Mouse (Mus musculus) CH12F3 (cell line): ENCODE results near the gene Prnd.

ENCODE experiments used
- in situ Hi-C: fragments of 300-500 bp; cut with MboI; formaldehyde crosslinking; loops from 2 replicates; pipeline ENCODE4 v1.14.3; 2020; ENCODE audit warnings: low sequenced_read_pairs

Gene Prnd

GRCm38 (mm10) chr2:131950598-131951095 lies at the start of gene Prnd:
Prnd (plus strand) TSS chr2:131950861.
- in situ Hi-C loops: no loop called here

- in situ Hi-C loops: no loop called here
These were observed 48.2 kb upstream of the Prnd start for GRCm38 (mm10) chr2:131902423-131902822.

GRCm38 (mm10) chr2:131902867-131903266 lies 47.8 kb upstream of the Prnd start:
- in situ Hi-C loops: no loop called here

GRCm38 (mm10) chr2:131905025-131905424 lies 45.6 kb upstream of the Prnd start:
- in situ Hi-C loops: no loop called here

GRCm38 (mm10) chr2:131905776-131906175 lies 44.9 kb upstream of the Prnd start:
- in situ Hi-C loops: no loop called here

GRCm38 (mm10) chr2:131906266-131906665 lies 44.4 kb upstream of the Prnd start:
- in situ Hi-C loops: no loop called here

- in situ Hi-C loops: no loop called here
These were observed 43.8 kb upstream of the Prnd start for GRCm38 (mm10) chr2:131906846-131907245.

GRCm38 (mm10) chr2:131907311-131907710 lies 43.4 kb upstream of the Prnd start:
- in situ Hi-C loops: no loop called here

GRCm38 (mm10) chr2:131908351-131908861 lies 42.3 kb upstream of the Prnd start:
- in situ Hi-C loops: no loop called here

- in situ Hi-C loops: no loop called here
These were observed 41.8 kb upstream of the Prnd start for GRCm38 (mm10) chr2:131908906-131909305.

- in situ Hi-C loops: no loop called here
These were observed 40.7 kb upstream of the Prnd start, which contains the start of the genes Prnp and Prn for GRCm38 (mm10) chr2:131909683-131910572. Prnp (plus strand) TSS chr2:131909928. Prn (plus strand) TSS chr2:131909957.

GRCm38 (mm10) chr2:131910847-131911246 lies 39.8 kb upstream of the Prnd start:
- in situ Hi-C loops: no loop called here

- in situ Hi-C loops: no loop called here
These were observed 39.3 kb upstream of the Prnd start for GRCm38 (mm10) chr2:131911341-131911740.

GRCm38 (mm10) chr2:131912526-131913258 lies 38.0 kb upstream of the Prnd start:
- in situ Hi-C loops: no loop called here

- in situ Hi-C loops: no loop called here
These were observed 18.3 kb upstream of the Prnd start for GRCm38 (mm10) chr2:131932275-131932902.

- in situ Hi-C loops: no loop called here
These were observed 17.6 kb upstream of the Prnd start for GRCm38 (mm10) chr2:131933013-131933412.

- in situ Hi-C loops: no loop called here
These were observed 17.1 kb upstream of the Prnd start for GRCm38 (mm10) chr2:131933598-131933997.

- in situ Hi-C loops: no loop called here
These were observed 16.4 kb upstream of the Prnd start for GRCm38 (mm10) chr2:131934243-131934642.

- in situ Hi-C loops: loop anchor here (5.0 kb wide), 1 partner anchor 108 kb away; no protein-coding TSS in a partner anchor
These were observed 15.1 kb upstream of the Prnd start for GRCm38 (mm10) chr2:131935390-131936105.

- in situ Hi-C loops: loop anchor here (5.0 kb wide), 1 partner anchor 109 kb away; no protein-coding TSS in a partner anchor
These were observed 14.3 kb upstream of the Prnd start for GRCm38 (mm10) chr2:131936410-131936809.
